Mouse (Mus musculus) kidney, adult 9 months (tissue): ENCODE results near the gene Ppm1g.

Experiments
- DNase-seq: peaks from one replicate; pipeline ENCODE4 v3.0.0; 2022

Gene Ppm1g

GRCm38 (mm10) chr5:31190201-31190600 is 30.3 kb downstream of the Ppm1g start:
- DNase-seq: no peak

DNA sequence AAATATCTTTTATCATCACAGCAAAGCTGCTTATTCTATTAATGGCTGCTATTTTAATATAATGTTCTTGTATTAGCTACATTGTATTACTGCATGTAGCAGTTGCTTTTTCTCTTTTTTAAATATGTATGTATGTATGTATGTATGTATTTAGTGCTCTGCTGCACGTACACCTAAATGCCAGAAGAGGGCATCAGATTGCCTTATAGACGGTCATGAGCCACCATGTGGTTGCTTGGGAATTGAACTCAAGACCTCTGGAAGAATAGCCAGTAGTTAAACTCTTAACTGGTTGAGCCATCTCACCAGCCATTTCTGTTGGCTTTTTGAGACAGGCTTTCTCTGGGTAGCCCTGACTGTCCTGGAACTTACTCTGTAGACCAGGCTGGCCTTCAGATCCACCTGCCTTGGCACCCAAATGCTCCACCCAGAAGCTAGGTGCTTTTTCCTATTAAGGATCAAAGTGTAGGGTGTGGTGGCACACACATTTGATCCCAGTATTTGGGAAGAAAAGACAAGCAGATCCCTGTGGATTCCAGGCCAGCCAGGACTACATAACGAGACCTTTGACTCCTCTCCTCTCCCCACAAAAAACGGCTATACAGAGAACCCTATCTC is 32.2 kb downstream of the Ppm1g start:
- no peak for DNase-seq

GRCm38 (mm10) chr5:31183678-31184077 is 36.8 kb downstream of the Ppm1g start:
- no peak for DNase-seq

DNA sequence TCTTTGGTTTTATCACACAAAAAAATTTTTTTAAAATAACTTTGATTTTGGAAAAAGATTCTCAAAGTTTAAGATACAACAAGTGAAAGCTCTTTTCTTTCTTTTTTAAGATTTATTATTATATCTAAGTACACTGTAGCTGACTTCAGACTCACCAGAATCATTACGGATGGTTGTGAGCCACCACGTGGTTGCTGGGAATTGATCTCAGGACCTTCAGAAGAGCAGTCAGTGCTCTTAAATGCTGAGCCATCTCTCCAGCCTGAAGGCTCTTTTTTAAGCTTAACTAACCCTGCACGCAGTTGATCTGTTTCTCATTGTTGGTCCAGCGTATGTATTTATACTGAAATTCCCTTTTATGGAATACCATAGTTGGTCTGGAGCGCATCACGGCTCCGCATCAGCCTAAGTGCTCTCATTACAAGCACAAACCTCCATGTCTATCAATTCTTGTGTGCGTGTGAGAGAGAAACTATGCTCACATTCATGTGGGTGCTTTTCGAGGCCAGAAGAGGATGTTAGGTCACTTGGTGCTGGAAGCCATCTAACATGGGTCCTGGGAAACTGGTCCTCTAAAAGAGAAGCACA is 39.2 kb downstream of the Ppm1g start:
- DNase-seq: no peak

- peak; percentile 97 for DNase-seq
Measured at GRCm38 (mm10) chr5:31179766-31180630, 40.5 kb downstream of the Ppm1g start, which contains the start of the genes Gm29609 and Gtf3c2. Gm29609 (minus strand) TSS chr5:31179911. Gtf3c2 (minus strand) TSS chr5:31180144.

DNA sequence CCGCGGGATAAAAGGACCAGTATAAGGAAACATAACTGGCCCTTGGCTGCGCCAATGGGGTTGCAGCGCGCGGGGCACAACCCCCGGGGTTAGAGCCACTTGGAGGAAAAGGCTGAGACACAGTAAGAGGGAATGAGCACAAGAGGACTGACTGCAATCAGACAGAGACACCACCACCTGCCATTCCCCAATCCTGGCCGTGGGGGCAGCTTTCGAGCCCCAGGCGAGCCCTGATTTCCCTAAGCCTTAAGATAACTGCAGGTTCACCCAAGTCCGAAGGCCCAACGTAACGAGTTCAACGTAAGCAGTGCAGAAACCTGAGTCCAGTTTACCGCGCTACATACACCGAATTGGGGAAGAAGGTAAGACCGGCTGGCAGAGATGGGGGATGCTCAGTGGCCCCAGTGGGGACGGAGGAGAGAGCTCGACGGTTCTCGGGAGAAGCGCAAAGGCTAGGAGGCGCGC is 41.2 kb downstream of the Ppm1g start:
- peak; percentile 58 for DNase-seq

GRCm38 (mm10) chr5:31168630-31169029 is 51.9 kb downstream of the Ppm1g start:
- DNase-seq: no peak

- DNase-seq: no peak
Measured at GRCm38 (mm10) chr5:31164878-31165277, 55.6 kb downstream of the Ppm1g start.

DNA sequence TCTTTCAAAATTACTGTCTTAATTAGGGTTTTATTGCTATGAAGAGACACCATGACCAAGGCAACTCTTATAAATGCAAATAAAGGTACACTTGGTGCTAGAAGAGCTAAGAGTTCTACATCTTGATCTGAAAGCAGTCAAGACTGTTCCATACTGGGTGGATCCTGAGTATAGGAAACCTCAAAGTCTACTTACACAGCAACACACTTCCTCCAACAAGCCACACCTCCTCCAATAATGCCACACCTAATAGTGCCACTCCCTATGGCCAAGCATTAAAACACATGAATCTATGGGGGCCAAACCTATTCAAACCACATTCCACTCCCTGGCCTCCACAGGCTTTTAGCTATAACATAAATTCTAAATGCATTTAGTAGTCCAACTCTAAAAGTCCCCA is 58.0 kb downstream of the Ppm1g start:
- no peak for DNase-seq

- peak; percentile 93 for DNase-seq
Measured at GRCm38 (mm10) chr5:31154152-31154553, 66.3 kb downstream of the Ppm1g start, which contains the start of gene Mpv17. Mpv17 (minus strand) TSS chr5:31154251.

GRCm38 (mm10) chr5:31153516-31154151 is 66.9 kb downstream of the Ppm1g start:
- DNase-seq: no peak
